Mouse (Mus musculus): ENCODE measurements around the gene ccdc198.
"Not testable (repeated sequence)": the region's sequence is repeated elsewhere in the genome, so short reads cannot be mapped to it uniquely, and the experiment has no call there.

Gene ccdc198

DNA sequence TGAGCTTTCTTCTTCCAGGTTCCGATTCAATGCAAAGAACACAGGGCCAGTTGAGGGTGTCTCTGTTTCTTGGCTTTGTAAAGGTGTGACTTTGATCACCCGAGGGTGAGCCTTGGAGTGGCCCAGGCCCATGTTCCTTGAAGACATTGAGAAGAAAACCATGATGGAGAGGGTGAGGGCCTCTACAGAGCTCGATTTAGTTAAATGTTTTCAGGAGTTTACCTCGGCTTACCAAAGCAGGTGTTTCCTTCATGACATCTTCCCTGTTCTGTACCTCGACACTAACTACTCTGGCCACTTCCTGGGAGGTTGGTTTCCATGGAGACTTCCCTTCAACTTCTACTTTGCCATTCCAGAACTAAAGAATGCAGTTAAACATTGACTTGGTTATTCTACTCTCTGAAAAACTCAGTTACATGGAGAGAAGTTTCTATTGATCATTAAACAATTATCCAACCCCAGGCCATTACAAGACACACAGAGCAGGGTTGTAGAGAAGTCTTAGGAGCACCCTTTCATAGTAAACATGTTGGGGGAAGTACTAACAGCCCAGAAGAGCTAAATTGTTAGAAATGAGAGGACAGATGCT, at the start of gene ccdc198:
Gene ccdc198, minus strand, starts transcription at position 349 of the 589 bp plus-strand sequence.
- in situ Hi-C loops (cut with MboI, MseI): no loop called here

DNA sequence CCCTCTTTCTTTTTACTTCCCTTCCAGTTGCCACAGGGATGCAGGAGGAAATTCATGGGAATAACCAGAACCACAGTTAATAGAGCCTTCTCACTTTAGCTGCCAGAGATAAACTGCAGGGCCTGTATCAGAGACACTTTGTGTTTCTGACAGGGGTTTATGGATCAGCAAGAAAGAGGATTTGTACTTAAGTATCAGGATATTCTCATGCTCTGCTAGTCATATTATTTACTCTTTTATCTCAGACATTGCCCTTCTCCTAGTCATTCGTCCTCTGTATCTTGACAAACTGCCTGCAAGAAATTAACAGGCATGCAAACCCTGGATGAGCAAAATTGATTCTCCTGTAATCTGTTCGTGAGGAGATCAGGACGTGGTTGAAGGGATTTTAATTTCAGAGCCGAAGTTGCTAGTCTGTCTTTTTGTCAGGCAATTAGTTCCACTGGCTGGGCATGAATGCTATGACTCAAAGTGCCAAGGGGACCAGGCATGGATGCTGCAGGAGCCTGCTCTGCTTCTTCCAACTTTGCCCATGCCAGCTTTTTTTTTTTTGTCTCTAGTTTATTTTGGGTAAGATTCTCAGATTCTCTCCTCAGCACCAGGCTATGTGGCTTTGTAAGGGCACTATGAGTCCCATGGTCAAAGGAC, 48.7 kb upstream of the ccdc198 start:
- in situ Hi-C loops (cut with MboI, MseI): no loop called here

DNA sequence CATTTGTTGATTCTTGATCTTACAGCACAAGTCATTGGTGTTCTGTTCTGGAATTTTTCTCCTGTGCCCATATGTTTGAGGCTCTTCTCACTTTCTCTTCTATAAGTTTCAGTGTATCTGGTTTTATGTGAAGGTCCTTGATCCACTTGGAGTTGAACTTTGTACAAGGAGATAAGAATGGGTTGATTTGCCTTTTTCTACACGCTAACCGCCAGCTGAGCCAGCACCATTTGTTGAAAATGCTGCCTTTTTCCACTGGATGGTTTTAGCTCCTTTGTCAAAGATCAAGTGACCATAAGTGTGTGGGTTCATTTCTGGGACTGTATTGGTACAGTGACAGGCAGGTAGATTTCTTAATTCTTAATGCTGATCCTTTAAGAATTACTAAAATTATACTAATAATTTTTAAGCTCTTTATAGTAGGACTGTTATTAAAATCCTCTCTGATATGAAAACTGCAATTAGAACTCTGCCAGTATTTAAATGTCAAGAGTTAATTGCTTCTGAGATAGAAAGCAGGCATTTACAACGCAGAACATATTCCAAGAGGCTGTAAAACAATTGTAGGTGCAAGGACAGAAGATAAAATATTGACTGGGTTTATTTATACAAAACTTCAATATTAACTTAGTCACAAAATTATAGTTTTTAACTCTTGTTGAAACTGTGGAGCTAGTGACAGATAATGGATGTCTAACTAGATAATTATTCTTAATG, 44.9 kb upstream of the ccdc198 start:
- in situ Hi-C loops (cut with MboI, MseI): no loop called here

DNA sequence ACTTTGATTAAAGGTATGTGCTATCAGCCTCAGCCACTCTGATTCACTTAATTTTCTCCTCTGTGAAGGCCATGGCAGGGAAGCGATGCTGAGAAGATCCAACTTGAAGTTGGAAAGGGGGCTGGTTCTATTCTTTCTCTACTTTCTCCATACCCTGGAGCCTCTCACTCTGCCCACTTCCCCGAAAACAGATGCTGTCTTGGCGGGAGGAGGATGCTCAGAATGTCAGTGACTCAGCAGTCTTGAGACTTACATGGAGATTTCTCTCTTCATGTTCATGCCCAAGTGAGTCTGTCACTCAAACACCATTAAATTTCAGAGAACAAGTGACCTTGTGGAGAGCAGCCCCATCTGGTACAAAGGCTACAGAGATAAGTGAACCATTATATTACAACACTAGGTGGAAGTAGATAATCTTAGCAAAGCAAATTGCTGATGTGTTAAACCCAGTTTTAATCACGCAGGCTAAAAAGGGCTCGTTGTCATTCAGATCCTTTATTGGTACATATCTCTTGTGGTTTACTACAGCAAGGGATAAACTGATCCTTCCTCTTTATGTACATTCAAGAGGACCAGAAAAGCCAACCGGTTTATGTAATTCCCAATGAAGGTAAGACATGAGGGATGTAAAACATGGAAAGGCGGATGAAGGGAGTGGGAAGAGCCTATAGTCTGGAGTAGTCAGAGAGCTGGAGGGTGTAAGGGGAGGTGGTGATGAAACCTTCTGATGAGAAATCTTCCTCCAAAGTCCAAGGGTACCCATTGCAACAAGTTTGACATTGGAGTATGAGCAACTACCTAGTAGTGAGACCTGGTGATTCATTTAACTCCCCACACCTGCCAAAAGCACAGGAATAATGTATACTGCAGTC, 38.7 kb upstream of the ccdc198 start:
- in situ Hi-C loops (cut with MboI, MseI): no loop called here

DNA sequence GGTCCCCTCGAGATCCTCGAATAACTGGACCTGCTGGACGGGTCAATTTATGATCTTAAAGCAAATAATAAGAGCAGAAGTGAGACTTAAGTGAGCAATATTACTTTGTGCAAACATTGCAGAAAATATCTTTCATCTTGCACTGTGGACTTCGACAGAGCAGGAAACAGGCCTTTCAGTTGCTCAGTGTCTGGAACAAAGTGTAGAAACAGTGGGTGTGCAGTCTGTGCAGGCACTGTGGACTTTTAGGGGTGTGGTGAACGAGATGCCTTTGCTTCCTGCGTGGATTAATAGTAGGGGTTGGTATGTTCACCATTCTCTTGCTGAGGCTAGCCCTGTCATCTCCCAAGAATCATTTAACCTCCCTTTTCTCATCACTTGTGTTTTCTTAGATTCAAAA, 33.6 kb upstream of the ccdc198 start:
- in situ Hi-C loops (cut with MboI, MseI): no loop called here

DNA sequence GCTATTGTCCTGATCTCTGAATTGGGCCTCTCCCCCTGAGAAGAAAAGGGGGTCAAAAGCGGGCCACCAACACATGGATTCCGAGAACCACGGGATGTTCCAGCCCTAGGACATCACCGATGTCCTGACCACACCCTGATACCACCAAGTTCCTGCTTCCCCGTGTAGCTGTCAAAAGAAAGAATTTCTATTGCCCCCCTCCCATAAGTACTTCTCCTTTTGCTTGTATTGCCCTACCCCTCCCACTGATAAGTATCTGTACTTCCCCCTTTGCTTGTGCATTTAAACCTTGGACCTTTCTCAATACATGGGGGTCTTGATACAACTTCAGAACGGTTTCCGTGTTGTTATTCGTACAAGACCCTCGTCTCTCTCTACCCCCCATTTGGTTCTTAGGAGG, 33.2 kb upstream of the ccdc198 start:
- in situ Hi-C loops (cut with MboI, MseI): not testable (repeated sequence)

DNA sequence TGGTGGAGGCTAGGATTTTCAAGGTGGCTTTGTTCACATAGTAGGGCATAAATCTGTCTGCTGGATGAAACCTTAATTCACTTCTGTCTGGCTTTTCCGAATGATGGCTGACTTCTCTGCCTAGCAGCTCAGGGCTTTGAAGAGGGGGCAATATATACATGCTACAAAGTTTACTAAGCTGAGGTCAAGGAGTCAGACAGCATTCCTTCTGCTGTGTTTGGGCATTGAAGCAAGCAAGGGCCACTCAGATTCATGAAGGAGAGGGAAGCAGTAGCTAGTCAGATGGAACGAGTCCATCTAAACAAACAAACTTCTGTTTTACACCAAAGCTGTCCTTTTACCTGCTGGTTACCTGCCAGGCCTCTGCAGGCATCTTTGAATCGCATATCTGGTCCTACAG, 32.4 kb upstream of the ccdc198 start:
- in situ Hi-C loops (cut with MboI, MseI): no loop called here

DNA sequence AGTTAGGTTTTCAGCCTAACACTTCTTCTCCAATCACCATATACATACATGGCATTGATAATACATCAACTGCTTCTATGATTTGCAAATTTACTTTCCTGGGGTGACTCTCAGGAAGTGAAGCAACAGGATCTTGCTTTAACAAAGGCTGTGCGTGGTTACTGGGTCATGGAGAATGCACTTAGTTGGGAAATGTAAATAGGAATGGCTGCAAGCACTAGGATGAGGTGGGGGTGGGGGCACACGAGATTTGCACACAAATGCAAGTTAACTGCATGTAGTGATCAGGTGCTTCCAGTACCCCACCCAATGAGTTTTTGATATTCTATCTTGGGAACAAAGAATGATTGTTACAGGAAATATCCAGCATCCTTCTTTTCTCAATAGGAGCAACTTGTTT, 30.1 kb upstream of the ccdc198 start:
- in situ Hi-C loops (cut with MboI, MseI): no loop called here

DNA sequence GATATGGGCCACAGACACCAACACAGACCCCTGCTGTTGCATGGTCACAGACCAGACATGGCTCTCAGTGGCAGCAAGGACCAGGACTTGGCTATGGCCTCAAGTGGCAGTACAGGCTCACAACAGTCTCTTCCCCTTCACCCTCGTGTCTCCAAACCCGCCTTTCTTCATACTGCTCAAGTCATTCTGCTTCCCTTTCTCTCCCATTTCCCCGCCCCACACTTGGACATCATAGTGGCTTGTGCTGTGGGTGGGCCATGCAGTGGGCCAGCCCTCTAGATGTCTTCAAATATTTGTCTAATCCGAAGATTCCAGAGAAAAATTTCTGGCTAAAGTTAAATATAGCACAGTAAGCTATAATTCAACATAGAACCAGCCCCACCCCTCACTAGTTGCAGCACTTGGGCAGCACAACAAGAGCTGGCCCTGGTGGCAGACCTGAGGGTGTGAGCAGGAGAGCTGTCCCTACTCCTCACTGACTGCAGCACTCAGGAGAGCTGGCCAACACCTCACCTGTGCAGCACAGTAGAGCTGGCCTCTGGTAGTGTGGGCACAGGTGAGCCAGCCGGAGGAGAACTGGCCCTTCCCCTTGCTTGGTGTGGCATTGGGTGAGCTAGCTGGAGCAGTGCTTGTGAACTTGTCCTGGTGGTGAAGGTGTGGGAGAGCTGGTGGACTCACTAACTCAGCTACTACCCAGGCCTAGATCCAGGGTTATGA, 20.2 kb upstream of the ccdc198 start:
- in situ Hi-C loops (cut with MboI, MseI): no loop called here

DNA sequence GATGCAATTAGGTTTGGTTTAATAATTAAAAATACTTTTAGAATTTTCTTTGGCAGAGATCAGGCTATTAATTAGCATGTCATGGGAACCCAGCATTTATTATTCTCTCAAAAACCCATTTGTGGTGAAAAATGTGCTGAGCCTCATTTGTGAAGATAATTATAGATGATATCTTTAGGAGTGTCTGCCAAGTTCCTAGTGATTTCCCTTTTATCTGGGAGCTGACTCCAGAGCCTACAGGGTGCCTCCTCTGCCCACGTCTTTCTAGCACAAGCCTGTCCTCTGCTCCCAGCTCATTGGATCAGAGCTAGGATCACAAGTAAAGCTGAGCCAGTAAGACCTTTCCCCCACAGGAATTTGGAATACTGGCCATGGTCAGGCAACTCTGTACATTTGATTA, 3.8 kb downstream of the ccdc198 start:
- in situ Hi-C loops (cut with MboI, MseI): no loop called here

DNA sequence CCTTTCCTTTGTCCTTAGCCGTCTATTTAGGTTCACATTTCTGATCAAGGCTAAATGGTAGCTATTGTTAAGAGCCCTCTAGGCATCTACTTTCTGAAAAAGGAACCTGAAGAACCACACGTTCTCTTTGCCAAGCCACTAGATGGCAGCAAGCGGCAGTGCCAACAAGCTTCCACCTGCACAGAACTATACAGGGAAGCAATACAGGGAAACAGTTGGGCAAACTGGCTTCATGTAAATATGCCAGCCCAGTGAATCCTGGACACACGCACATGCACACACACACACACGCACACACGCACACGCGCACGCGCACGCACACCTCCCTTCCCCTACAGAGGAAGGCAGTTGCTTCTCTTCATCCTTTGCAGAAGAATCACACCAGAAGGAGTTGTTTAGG, 7.1 kb downstream of the ccdc198 start:
- in situ Hi-C loops (cut with MboI, MseI): no loop called here

DNA sequence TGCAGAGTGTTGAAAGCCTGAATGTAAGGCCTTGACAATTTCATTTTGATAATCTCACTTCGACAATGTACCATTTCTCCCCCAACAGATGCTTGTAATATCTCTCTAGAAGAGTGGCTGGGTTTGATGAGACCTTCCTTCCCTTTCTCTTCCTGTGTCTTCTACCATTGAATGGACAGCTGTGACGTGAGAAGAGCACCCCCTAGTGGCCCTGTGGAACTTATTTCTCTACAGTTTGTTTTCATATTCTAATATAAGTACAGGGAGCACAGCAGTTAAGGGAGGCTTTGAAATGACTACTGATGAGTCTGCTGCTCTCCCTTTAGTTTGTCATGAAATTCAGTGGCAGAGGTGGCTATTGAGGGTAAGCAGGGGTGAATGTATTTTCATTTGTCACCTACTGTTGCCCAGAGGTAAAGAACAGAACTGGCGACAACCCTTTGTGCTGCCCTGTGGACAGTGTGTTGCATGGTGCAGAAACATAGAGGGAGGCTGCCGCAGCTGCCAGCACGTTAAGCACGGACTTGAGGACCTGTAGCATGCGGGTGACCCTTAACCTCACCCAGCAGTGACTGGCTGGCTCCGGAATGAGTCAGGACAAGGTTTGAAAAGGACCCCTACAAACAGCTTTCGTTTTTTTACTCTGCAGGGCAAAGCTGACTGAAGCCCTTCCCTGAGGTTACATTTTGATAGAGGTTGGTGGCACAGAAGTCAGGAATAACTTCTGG, 10.3 kb downstream of the ccdc198 start:
- in situ Hi-C loops (cut with MboI, MseI): no loop called here

DNA sequence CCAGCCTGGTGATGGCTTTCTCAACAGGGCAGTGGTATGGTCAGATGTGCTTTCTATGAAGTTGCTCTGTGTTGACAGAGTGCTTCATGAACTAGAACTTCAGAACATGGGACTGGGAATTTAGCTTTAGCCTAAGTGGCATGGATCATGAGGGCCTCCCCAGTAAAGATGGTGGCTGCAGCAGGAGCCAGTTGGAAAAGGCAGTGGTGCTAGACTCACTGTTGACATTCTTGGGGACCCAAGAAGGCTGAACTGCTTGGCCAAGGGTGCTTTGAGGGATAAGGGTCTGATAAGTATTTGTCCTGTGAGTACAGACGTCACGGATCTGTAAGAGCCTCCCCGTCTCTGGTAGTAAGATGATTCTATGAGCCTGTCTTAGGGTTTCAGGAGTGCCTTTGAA, 13.4 kb downstream of the ccdc198 start:
- in situ Hi-C loops (cut with MboI, MseI): no loop called here

DNA sequence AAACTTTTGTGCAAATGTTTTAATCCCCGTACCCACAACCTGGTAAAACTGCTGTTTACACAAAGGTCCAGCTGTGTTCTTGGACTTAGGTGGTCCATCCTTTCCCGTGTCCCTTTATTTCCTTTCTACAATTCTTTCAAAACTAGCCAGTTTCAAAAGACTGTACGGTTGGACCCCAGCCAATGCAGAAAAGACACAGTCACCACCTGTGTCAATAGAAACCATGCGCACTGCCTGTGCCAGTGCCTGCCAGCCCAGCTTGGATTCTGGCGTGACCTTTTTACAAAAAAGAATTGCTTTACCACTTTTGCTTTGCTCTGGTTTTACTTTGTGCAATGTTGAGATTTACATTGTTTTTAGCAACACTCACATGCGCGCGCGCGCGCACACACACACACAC, 18.3 kb downstream of the ccdc198 start:
- in situ Hi-C loops (cut with MboI, MseI): no loop called here

DNA sequence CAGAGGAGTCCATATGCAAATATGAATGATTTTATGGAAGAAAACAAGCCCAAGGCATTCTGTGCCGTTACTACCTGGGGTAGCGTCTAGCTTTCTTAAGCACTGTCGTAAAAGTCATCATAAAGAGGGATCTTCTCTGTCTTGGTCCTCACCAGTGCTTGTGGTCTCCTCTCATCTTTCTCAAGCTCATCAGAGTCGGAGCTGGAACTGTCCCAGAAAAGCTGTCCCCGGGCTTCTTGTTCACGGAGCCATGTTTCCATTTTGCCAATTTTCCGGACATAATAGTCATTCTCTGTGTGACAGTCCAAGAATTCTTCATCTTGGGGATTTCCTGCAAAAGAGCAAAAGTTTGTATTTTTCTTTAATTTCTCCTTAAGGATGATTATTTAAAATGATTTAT, 18.8 kb downstream of the ccdc198 start:
- in situ Hi-C loops (cut with MboI, MseI): no loop called here

DNA sequence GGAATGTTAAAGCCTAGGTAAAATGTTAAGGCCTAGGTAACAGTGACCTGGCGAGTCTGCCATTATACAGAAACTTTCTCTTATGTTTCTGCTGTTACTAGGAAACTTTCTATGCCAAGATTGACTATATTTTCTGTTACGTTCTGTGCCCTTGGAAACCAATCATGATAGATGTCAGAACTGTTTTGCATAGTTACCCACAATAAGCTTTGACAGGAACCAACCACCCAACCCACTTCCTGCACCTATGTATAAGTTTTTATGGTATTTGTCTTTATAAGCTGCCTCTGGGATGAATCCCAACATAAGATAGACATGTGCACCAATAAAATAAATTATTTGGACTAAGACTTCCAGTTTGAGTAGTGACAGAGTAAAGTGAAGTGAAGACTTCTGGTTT, 23.5 kb downstream of the ccdc198 start:
- in situ Hi-C loops (cut with MboI, MseI): no loop called here

DNA sequence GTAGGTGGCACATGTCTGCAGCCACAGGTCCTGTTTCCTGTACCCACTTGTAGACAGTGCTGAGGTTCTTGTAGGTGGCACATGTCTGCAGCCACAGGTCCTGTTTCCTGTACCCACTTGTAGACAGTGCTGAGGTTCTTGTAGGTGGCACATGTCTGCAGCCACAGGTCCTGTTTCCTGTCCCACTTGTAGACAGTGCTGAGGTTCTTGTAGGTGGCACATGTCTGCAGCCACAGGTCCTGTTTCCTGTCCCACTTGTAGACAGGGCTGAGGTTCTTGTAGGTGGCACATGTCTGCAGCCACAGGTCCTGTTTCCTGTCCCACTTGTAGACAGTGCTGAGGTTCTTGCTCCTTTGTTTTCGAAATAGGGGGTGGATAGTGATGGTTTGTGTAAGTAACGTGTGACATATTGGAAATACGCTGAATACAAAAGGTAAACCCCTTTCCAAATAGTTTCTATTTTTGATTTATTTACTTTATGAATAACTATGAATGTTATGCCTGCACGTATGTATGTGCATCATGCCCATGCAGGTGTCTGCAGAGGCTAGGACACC, 25.7 kb downstream of the ccdc198 start:
- in situ Hi-C loops (cut with MboI, MseI): not testable (repeated sequence)

DNA sequence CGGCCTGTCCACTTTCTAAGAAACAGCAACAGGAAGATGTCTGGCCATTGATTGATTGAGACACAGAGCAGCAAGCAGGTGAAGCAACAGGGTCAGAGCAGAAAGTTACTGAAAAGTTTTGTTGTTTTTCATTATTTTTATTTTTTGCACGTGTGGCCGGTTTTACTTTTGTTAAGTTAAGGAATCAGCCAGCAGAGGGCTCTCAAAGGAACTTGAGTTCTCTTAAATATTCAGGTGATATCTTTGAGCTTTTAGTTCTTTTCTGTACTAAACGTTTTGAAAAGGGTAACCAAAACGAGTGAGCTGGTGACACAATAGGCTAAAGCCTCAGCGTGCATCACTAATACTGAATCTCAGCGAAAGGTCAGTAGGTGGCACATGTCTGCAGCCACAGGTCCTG, 26.6 kb downstream of the ccdc198 start:
- in situ Hi-C loops (cut with MboI, MseI): no loop called here

DNA sequence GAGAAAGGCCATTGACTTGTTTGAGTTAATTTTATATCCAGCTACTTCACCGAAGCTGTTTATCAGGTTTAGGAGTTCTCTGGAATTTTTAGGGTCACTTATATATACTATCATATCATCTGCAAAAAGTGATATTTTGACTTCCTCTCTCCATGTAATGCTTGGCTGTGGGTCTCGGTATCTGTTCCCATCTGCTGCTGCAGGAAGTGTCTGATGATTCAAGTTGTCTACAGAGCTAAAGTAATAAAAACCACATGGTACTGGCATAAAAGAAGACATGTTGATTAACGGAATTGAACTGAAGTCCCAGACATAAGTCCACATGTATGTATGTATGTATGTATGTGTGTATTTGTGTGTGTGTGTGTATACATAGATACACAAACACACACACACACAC, 35.1 kb downstream of the ccdc198 start:
- in situ Hi-C loops (cut with MboI, MseI): not testable (repeated sequence)

DNA sequence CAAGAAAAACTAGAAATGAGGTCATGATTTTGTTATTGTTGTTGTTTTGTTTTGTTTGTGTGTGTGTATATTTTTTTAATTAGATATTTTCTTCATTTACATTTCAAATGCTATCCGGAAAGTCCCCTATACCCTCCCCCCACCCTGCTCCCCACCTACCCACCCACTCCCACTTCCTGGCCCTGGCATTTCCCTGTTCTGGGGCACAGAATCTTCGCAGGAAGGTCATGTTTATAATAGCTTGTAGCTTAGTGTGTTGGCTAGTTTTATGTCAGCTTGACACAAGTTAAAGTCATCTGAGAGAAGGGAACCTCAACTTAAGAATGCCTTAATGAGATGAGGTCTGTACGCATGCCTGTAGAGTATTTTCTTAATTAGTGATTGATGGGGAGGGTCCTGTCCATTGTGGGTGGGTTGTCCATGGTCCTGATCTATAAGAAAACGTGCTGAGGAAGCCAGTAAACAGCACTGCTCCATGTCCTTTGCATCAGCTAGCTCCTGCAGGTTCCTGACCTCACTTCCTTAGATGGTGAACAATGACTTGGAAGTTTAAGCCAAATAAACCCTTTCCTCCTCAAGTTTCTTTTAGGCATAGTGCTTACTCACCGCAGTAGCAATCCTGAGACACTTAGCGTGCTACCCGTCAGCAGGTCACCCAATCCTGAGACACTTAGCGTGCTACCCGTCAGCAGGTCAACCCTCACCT, 44.0 kb downstream of the ccdc198 start:
- in situ Hi-C loops (cut with MboI, MseI): no loop called here
